In the genomic region with DNA sequence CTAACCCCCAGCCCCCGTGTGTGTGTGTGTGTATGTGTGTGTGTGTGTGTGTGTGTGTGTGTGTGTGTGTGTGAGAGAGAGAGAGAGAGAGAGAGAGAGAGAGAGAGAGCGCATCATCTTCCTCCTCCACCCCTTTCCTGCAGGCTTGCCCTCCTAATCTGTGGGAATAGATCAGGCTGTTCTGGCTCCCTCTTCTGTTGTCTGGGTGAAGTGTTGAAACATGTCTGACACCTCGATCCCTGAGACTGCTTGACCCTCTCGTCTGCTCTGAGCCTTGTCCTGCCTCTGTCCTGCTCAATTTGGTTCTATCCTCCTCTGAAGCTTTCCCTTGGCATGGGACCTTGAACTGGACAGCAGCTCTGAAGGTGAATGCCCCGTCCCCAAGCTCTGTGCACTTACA, we compare ENCODE assay signal across 12 mouse cellular contexts.
DNase-seq lines count a peak whose midpoint lies in the region; ATAC-seq and TF ChIP-seq lines count a peak whose summit lies in the region.
"Had no signal": no experiment of that assay in that cellular context is flagged by ENCODE, and none has a peak within 500 bp of the region (broad histone marks: within the 10 kb centered on the region; RNA-seq: fewer than 3 reads in every experiment).

No protein-coding gene starts in this region.

- no peak overlapping the region for H3K4me2 ChIP-seq in lung, embryonic 14.5 days
- H3K4me2 ChIP-seq in hindbrain, postnatal 0 days (ENCODE audit: low read depth, low read length) = no peak overlapping the region
- H3K4me2 ChIP-seq: kidney, embryonic 15.5 days; limb, embryonic 15.5 days had no signal

- H3K27ac ChIP-seq in lung, embryonic 14.5 days (ENCODE audit: low read depth) = no peak overlapping the region
- H3K27ac ChIP-seq in hindbrain, postnatal 0 days = no peak overlapping the region
- H3K27ac ChIP-seq: gastrocnemius, adult 2 months; kidney, embryonic 15.5 days; limb, embryonic 15.5 days had no signal

- WGBS in lung, embryonic 14.5 days = 30% methylated on average over 5 of the region's 5 CpGs
- 30% methylated on average over 4 of the region's 5 CpGs for WGBS in hindbrain, postnatal 0 days

- no peaks in the 10 kb centered on the region for H3K36me3 ChIP-seq in lung, embryonic 14.5 days (ENCODE audit: insufficient read depth)
- no peaks in the 10 kb centered on the region for H3K36me3 ChIP-seq in hindbrain, postnatal 0 days (ENCODE audit: insufficient read depth, low read length)
- H3K36me3 ChIP-seq: kidney, embryonic 15.5 days; limb, embryonic 15.5 days had no signal

- no peaks in the 10 kb centered on the region; the same call in 1 of the 2 replicates for H3K9me3 ChIP-seq in lung, embryonic 14.5 days (ENCODE audit: low read depth, low read length)
- H3K9me3 ChIP-seq in hindbrain, postnatal 0 days (ENCODE audit: low read length) = no peaks in the 10 kb centered on the region
- H3K9me3 ChIP-seq: kidney, embryonic 15.5 days; limb, embryonic 15.5 days had no signal

- no peak overlapping the region for H3K9ac ChIP-seq in lung, embryonic 14.5 days
- no peak overlapping the region for H3K9ac ChIP-seq in hindbrain, postnatal 0 days (replicated peaks; ENCODE audit: low read length)
- H3K9ac ChIP-seq: kidney, embryonic 15.5 days; limb, embryonic 15.5 days had no signal

- H3K4me3 ChIP-seq in lung, embryonic 14.5 days (ENCODE audit: low read depth, low read length) = no peak overlapping the region
- H3K4me3 ChIP-seq in hindbrain, postnatal 0 days (ENCODE audit: low read length) = no peak overlapping the region
- H3K4me3 ChIP-seq: gastrocnemius, adult 2 months; kidney, embryonic 15.5 days; limb, embryonic 15.5 days had no signal

- H3K4me1 ChIP-seq in lung, embryonic 14.5 days (ENCODE audit: insufficient read depth) = no peaks in the 10 kb centered on the region
- H3K4me1 ChIP-seq in hindbrain, postnatal 0 days (ENCODE audit: insufficient read depth, low read length) = no peaks in the 10 kb centered on the region
- H3K4me1 ChIP-seq: kidney, embryonic 15.5 days had no signal

- TF ChIP-seq CTCF in lung, embryonic 14.5 days (IDR thresholded peaks at IDR 0.05; ENCODE audit: low read depth) = peak; percentile 45
- peak; percentile 72 for TF ChIP-seq CTCF in hindbrain, postnatal 0 days (IDR thresholded peaks at IDR 0.05; ENCODE audit: low read depth)

- no peaks in the 10 kb centered on the region for H3K27me3 ChIP-seq in lung, embryonic 14.5 days (ENCODE audit: insufficient read depth, low read length)
- H3K27me3 ChIP-seq in hindbrain, postnatal 0 days (ENCODE audit: insufficient read depth, low read length) = no peaks in the 10 kb centered on the region
- H3K27me3 ChIP-seq: kidney, embryonic 15.5 days; limb, embryonic 15.5 days had no signal

- DNase-seq in heart, adult 8-10 months (ENCODE audit: low spot score) = peak; percentile 6
- DNase-seq in heart, postnatal 4 days = no peak
- DNase-seq in lung, embryonic 14.5 days = peak; percentile 44
- DNase-seq in lung, adult 18-20 months = no peak
- peak; percentile 56 for DNase-seq in brain, adult 2 months (ENCODE audit: low read depth, low spot score)
- peak; percentile 68 for DNase-seq in hindbrain, postnatal 0 days (ENCODE audit: low spot score)
- no peak for DNase-seq in spleen, adult 12 weeks (ENCODE audit: low spot score)
- DNase-seq in adrenal gland, postnatal 4 days (ENCODE audit: low spot score in 2 of 2) = no peak
- DNase-seq: adrenal gland, postnatal 25 days; gastrocnemius, adult 2 months had no signal

- ATAC-seq in lung, embryonic 14.5 days (ENCODE audit: insufficient read depth) = 0 out of 2 replicates have a peak, but pooled peaks have one; percentile 21
- ATAC-seq in hindbrain, postnatal 0 days = 0 out of 2 replicates have a peak, but pooled peaks have one; percentile 35

Comparison
In these comparisons a context has a peak if more than half of its experiments do, and no peak if none do; other contexts are left out.
1. DNase-seq: peak in heart, adult 8-10 months (single experiment), lung, embryonic 14.5 days (single experiment), brain, adult 2 months (single experiment) and hindbrain, postnatal 0 days (single experiment); none in heart, postnatal 4 days (single experiment), lung, adult 18-20 months (0 of 2), spleen, adult 12 weeks (single experiment) and adrenal gland, postnatal 4 days (0 of 2).